Mouse (Mus musculus): ENCODE data around the gene Lyrm2. TPM values are rescaled to one million over a fixed set of nuclear protein-coding genes. Genes with fewer than 3 reads are reported as not detected.

Lyrm2 gene
- total RNA-seq, 2 experiments from 2014 or later = 47.8 to 52.8 TPM

Other genes starting within 250 kb of the Lyrm2 start
- gene Gja10, start 197.5 kb upstream of the Lyrm2 start, total RNA-seq (2021) = under 1 TPM in 1 of 2 experiments, not detected in 1; 0.12 TPM
- gene Casp8ap2, start 184.8 kb upstream of the Lyrm2 start, total RNA-seq (2021) = 10 to 100 TPM in 1 of 2 experiments, 1 to 10 TPM in 1; 9.8 to 11.8 TPM
- 10 to 100 TPM; 20.8 to 28.2 TPM for gene Mdn1, start 143.1 kb upstream of the Lyrm2 start, total RNA-seq (2021)
- 1 to 10 TPM; 4.8 to 5.4 TPM for gene Ankrd6, start 150.6 kb downstream of the Lyrm2 start, total RNA-seq (2021)
- 10 to 100 TPM in 1 of 2 experiments, 1 to 10 TPM in 1; 7.4 to 11.0 TPM for gene Rragd, start 182.8 kb downstream of the Lyrm2 start, total RNA-seq (2021)
- 10 to 100 TPM; 64.9 to 77.5 TPM for gene Ube2j1, start 231.2 kb downstream of the Lyrm2 start, total RNA-seq (2021)